Mouse (Mus musculus) heart, embryonic 11.5 days (tissue): ENCODE measurements around the gene Gstp3. TPM values are rescaled to one million over a fixed set of nuclear protein-coding genes. Genes with fewer than 3 reads are reported as not detected.

ENCODE experiments used
- ATAC-seq: fragments of 200-750 bp; cut with Nextera tagmentation; replicated peaks from 2 replicates; pipeline ENCODE4 v1.8.0; 2017; ENCODE audit warnings: moderate library complexity; ENCODE audit not compliant: insufficient number of reproducible peaks, low FRiP score, low TSS enrichment
- H3K27ac ChIP-seq: fragments of 300-500 bp; sonication (generic); 2 replicates; pipeline ENCODE4 v1.5.1; 2014; ENCODE audit warnings: mild to moderate bottlenecking, low read depth, low read length
- H3K27me3 ChIP-seq: fragments of 300-500 bp; sonication (generic); 2 replicates; pipeline ENCODE4 v1.6.1; 2014; ENCODE audit warnings: mild to moderate bottlenecking, low read length, mixed read lengths; ENCODE audit not compliant: control insufficient read depth, insufficient read depth
- H3K36me3 ChIP-seq: fragments of 300-500 bp; sonication (generic); 2 replicates; pipeline ENCODE4 v1.6.1; 2014; ENCODE audit warnings: mild to moderate bottlenecking, low read length, moderate library complexity, mixed read lengths; ENCODE audit not compliant: control insufficient read depth, insufficient read depth
- H3K4me1 ChIP-seq: fragments of 300-500 bp; sonication (generic); 2 replicates; pipeline ENCODE4 v1.6.1; 2014; ENCODE audit warnings: low read length; ENCODE audit not compliant: control insufficient read depth, insufficient read depth
- H3K4me2 ChIP-seq: fragments of 300-500 bp; sonication (generic); 2 replicates; pipeline ENCODE4 v1.6.1; 2014; ENCODE audit warnings: mild to moderate bottlenecking, moderate library complexity
- H3K4me3 ChIP-seq: fragments of 300-500 bp; sonication (generic); 2 replicates; pipeline ENCODE4 v1.5.1; 2014; ENCODE audit warnings: low read depth, low read length
- H3K9ac ChIP-seq: fragments of 300-500 bp; sonication (generic); 2 replicates; pipeline ENCODE4 v1.6.1; 2014; ENCODE audit warnings: mild to moderate bottlenecking, low read depth, low read length, moderate library complexity
- H3K9me3 ChIP-seq: fragments of 300-500 bp; sonication (generic); replicated peaks from 2 replicates; pipeline ENCODE4 v1.6.1; 2016; ENCODE audit warnings: low read length; ENCODE audit not compliant: control insufficient read depth
- WGBS: fragments of 180-500 bp; shearing (Covaris S2); extraction: QIAGEN DNeasy Blood & Tissue Kit; methylation state at CpG from one replicate; pipeline ENCODE4 v1.1.7; 2014; ENCODE audit not compliant: insufficient replicate concordance; 5-methylcytosine and 5-hydroxymethylcytosine counted together
- polyA plus RNA-seq: library from polyadenylated mRNA; unstranded; fragments of >200 nt; fragmentation: Nextera tagmentation; extraction: Ambion mirVana; gene quantifications from 2 replicates; pipeline ENCODE4 v1.2.1, GENCODE M21; 2014

Gstp3 gene
- polyA plus RNA-seq = 0.49 TPM in 1 of 2 replicates, not detected in the other

- Histone ChIP-seq H3K27ac (no peak within 1 kb of the TSS), H3K9ac (no peak within 1 kb of the TSS), H3K36me3 (no peaks in the 10 kb centered on the region), H3K9me3 (no peaks in the 10 kb centered on the region), H3K4me3 (no peak within 1 kb of the TSS), H3K4me1 (peaks cover 11% of the 10 kb centered on the region; the same call in 1 of the 2 replicates), H3K4me2 (no peak within 1 kb of the TSS), H3K27me3 (no peaks in the 10 kb centered on the region)
- no peak for ATAC-seq
- 61% methylated on average over 15 of the region's 15 CpGs for WGBS
Measured at GRCm38 (mm10) chr19:4059069-4059740, at the start of gene Gstp3. Gstp3 (minus strand) TSS chr19:4059569.

GRCm38 (mm10) chr19:4108535-4108934, 49.2 kb upstream of the Gstp3 start:
- H3K4me3 ChIP-seq = no peak overlapping the region

GRCm38 (mm10) chr19:4106654-4107053, 47.3 kb upstream of the Gstp3 start:
- Histone ChIP-seq H3K27me3 (peaks cover 15% of the 10 kb centered on the region), H3K4me1 (no peaks in the 10 kb centered on the region), H3K36me3 (no peaks in the 10 kb centered on the region), H3K27ac (no peak overlapping the region), H3K9me3 (no peaks in the 10 kb centered on the region), H3K9ac (no peak overlapping the region), H3K4me3 (no peak overlapping the region), H3K4me2 (no peak overlapping the region)
- 83% methylated on average over 14 of the region's 14 CpGs for WGBS
- ATAC-seq = no peak

More at GRCm38 (mm10) chr19:4108535-4108934, 49.2 kb upstream of the Gstp3 start:
- no peaks in the 10 kb centered on the region for H3K27me3 ChIP-seq
- H3K9me3 ChIP-seq = no peaks in the 10 kb centered on the region
- H3K36me3 ChIP-seq = peaks cover 5% of the 10 kb centered on the region
- H3K4me2 ChIP-seq = no peak overlapping the region
- no peak for ATAC-seq
- WGBS = 84% methylated on average over 9 of the region's 9 CpGs
- 0 out of 2 replicates have a peak, but pooled peaks cover 1% of the 10 kb centered on the region for H3K4me1 ChIP-seq
- no peak overlapping the region for H3K27ac ChIP-seq
- H3K9ac ChIP-seq = no peak overlapping the region

DNA sequence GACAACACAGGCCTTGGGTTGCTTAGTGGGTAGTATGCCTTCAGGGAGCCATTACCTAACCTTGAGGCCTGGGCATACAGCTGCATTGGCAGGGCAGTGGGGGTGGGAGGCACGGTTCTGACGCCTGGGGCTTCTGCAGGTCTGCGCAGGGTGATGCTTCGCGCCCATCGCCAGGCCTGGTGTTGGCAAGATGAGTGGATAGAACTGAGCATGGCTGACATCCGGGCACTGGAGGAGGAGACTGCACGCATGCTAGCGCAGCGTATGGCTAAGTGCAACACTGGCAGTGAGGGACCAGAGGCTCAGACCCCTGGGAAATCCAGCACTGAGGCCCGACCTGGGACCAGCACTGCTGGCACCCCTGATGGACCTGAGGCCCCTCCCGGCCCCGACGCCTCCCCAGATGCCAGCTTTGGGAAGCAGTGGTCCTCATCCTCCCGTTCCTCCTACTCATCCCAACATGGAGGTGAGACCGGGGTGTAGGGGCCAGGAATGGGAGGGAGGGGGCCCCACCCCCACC, 45.4 kb upstream of the Gstp3 start:
- H3K27ac ChIP-seq = no peak overlapping the region
- ATAC-seq = no peak
- 82% methylated on average over 16 of the region's 16 CpGs for WGBS

GRCm38 (mm10) chr19:4103792-4104191, 44.4 kb upstream of the Gstp3 start:
- no peak overlapping the region for H3K4me2 ChIP-seq
- H3K9me3 ChIP-seq = no peaks in the 10 kb centered on the region
- H3K4me1 ChIP-seq = peaks cover 15% of the 10 kb centered on the region
- no peak overlapping the region for H3K27ac ChIP-seq
- peaks cover 34% of the 10 kb centered on the region for H3K27me3 ChIP-seq
- 44% methylated on average over 3 of the region's 3 CpGs for WGBS
- H3K9ac ChIP-seq = no peak overlapping the region
- ATAC-seq = no peak
- no peak overlapping the region for H3K4me3 ChIP-seq
- H3K36me3 ChIP-seq = no peaks in the 10 kb centered on the region

More for the DNA sequence above, 45.4 kb upstream of the Gstp3 start:
- peaks cover 8% of the 10 kb centered on the region for H3K4me1 ChIP-seq
- no peak overlapping the region for H3K4me2 ChIP-seq
- peaks cover 30% of the 10 kb centered on the region for H3K27me3 ChIP-seq
- no peak overlapping the region for H3K9ac ChIP-seq
- no peaks in the 10 kb centered on the region for H3K36me3 ChIP-seq
- H3K9me3 ChIP-seq = no peaks in the 10 kb centered on the region
- H3K4me3 ChIP-seq = no peak overlapping the region

- Histone ChIP-seq H3K9me3 (no peaks in the 10 kb centered on the region), H3K27ac (no peak overlapping the region), H3K4me2 (no peak overlapping the region), H3K27me3 (peaks cover 34% of the 10 kb centered on the region), H3K36me3 (no peaks in the 10 kb centered on the region), H3K4me1 (peaks cover 18% of the 10 kb centered on the region), H3K9ac (no peak overlapping the region), H3K4me3 (no peak overlapping the region)
- 92% methylated on average over 18 of the region's 18 CpGs for WGBS
- no peak for ATAC-seq
Measured at GRCm38 (mm10) chr19:4103294-4103693, 43.9 kb upstream of the Gstp3 start.

GRCm38 (mm10) chr19:4102626-4103025, 43.3 kb upstream of the Gstp3 start:
- no peak for ATAC-seq
- no peak overlapping the region for H3K9ac ChIP-seq
- peaks cover 34% of the 10 kb centered on the region for H3K27me3 ChIP-seq
- no peaks in the 10 kb centered on the region for H3K36me3 ChIP-seq
- no peaks in the 10 kb centered on the region for H3K9me3 ChIP-seq
- no peak overlapping the region for H3K27ac ChIP-seq
- H3K4me3 ChIP-seq = no peak overlapping the region
- H3K4me1 ChIP-seq = peaks cover 23% of the 10 kb centered on the region
- H3K4me2 ChIP-seq = no peak overlapping the region
- 84% methylated on average over 12 of the region's 12 CpGs for WGBS

- peaks cover 34% of the 10 kb centered on the region for H3K27me3 ChIP-seq
- H3K27ac ChIP-seq = no peak overlapping the region
- no peak for ATAC-seq
- no peak overlapping the region for H3K9ac ChIP-seq
- no peak overlapping the region for H3K4me3 ChIP-seq
- H3K36me3 ChIP-seq = no peaks in the 10 kb centered on the region
- no peak overlapping the region for H3K4me2 ChIP-seq
- no peaks in the 10 kb centered on the region for H3K9me3 ChIP-seq
- peaks cover 25% of the 10 kb centered on the region for H3K4me1 ChIP-seq
- 79% methylated on average over 2 of the region's 2 CpGs for WGBS
Measured at GRCm38 (mm10) chr19:4102049-4102448, 42.7 kb upstream of the Gstp3 start.

DNA sequence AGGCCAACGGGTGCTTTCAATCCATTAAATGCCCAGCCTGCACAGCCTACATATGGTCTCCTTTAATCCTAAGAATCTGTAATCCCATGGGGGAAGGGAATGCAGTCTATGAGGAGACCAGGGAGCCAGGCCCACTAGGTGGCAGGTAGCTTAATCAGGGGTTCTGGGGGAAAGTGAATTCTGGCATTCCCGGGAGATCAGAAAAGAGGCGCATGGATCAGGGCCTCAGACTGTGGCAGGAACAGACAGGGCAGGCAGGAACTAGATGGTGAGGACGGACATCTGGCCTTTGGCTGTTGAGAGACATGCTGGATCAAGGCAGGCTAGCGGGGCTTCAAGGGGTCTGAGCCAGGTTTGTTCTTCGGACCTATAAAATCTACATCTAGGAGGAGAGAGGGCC, 42.1 kb upstream of the Gstp3 start:
- ATAC-seq = no peak
- Histone ChIP-seq H3K4me2 (no peak overlapping the region; the same call in 1 of the 2 replicates), H3K4me3 (no peak overlapping the region), H3K4me1 (peaks cover 27% of the 10 kb centered on the region), H3K9ac (no peak overlapping the region), H3K27ac (no peak overlapping the region), H3K27me3 (peaks cover 34% of the 10 kb centered on the region), H3K9me3 (no peaks in the 10 kb centered on the region), H3K36me3 (no peaks in the 10 kb centered on the region)
- 65% methylated on average over 6 of the region's 6 CpGs for WGBS
